Mouse (Mus musculus) CH12.LX (cell line): ENCODE results near the gene Sestd1. TPM values are rescaled to one million over a fixed set of nuclear protein-coding genes. Genes with fewer than 3 reads are reported as not detected.

Source experiments
- DNase-seq: peaks from one replicate; pipeline ENCODE4 v3.0.0-alpha.2; 2013; ENCODE audit errors: extremely low read depth
- H3K27ac ChIP-seq: 2 replicates; pipeline ENCODE4 v1.5.1; 2012; ENCODE audit warnings: low read depth, mild to moderate bottlenecking, control low read depth, moderate library complexity; ENCODE audit not compliant: insufficient read depth
- H3K27me3 ChIP-seq: replicated peaks from 2 replicates; pipeline ENCODE3; 2012; ENCODE audit warnings: inconsistent platforms
- H3K36me3 ChIP-seq, 2 experiments: replicated peaks in 1 of 2; 2 replicates each; pipeline versions ENCODE3 to v1.6.1; 2012; ENCODE audit warnings: inconsistent platforms in 1 of 2, low read length in 1 of 2, mild to moderate bottlenecking in 1 of 2, mixed read lengths in 1 of 2, moderate library complexity in 1 of 2; ENCODE audit not compliant: control insufficient read depth in 1 of 2, insufficient read depth in 1 of 2
- H3K4me1 ChIP-seq, 2 experiments: 2 replicates each; pipeline ENCODE4 v1.6.1; 2012; ENCODE audit warnings: inconsistent platforms in 1 of 2, moderate library complexity in 1 of 2; ENCODE audit not compliant: insufficient read depth in 2 of 2, control insufficient read depth in 1 of 2
- H3K4me2 ChIP-seq: 2 replicates; pipeline ENCODE4 v1.6.1; 2012; ENCODE audit warnings: low read depth, mild to moderate bottlenecking, control low read depth; ENCODE audit not compliant: poor library complexity, insufficient read depth, severe bottlenecking
- H3K4me3 ChIP-seq, 3 experiments: fragments of 150-350 bp in 1 of 3; sonication (generic) in 1 of 3; replicated peaks in 1 of 3; 2 replicates each; pipeline versions ENCODE3 to v1.5.1; 2011 to 2012; ENCODE audit warnings: low read depth in 2 of 3, low read length in 2 of 3, mild to moderate bottlenecking in 2 of 3, moderate library complexity in 2 of 3, control low read depth in 1 of 3, improper control_type of control experiment in 1 of 3, inconsistent platforms in 1 of 3, mixed read lengths in 1 of 3; ENCODE audit not compliant: poor library complexity in 1 of 3
- H3K79me2 ChIP-seq: replicated peaks from 2 replicates; pipeline ENCODE4 v1.6.1; 2012; ENCODE audit warnings: mild to moderate bottlenecking, moderate library complexity; ENCODE audit not compliant: control insufficient read depth, poor library complexity, insufficient read depth, severe bottlenecking; ENCODE audit errors: extremely low read depth
- H3K9ac ChIP-seq: 2 replicates; pipeline ENCODE4 v1.6.1; 2012; ENCODE audit warnings: low read depth, mild to moderate bottlenecking, control low read depth, moderate library complexity; ENCODE audit not compliant: insufficient read depth
- H3K9me3 ChIP-seq: replicated peaks from 2 replicates; pipeline ENCODE3; 2012; ENCODE audit warnings: low read length, inconsistent platforms, mixed read lengths
- CHD1 ChIP-seq: IDR thresholded peaks from 2 replicates; pipeline ENCODE4 v1.6.1; 2012; ENCODE audit warnings: low read depth, low read length, improper control_type of control experiment, inconsistent platforms
- CHD2 ChIP-seq: IDR thresholded peaks from 2 replicates; pipeline ENCODE4 v1.6.1; 2011; ENCODE audit warnings: low read length, improper control_type of control experiment
- EP300 ChIP-seq: IDR thresholded peaks from 2 replicates; pipeline ENCODE4 v1.6.1; 2011; ENCODE audit warnings: low read length, improper control_type of control experiment
- GABPA ChIP-seq: IDR thresholded peaks from 2 replicates; pipeline ENCODE4 v1.6.1; 2012; ENCODE audit warnings: low read depth, low read length, improper control_type of control experiment, inconsistent platforms; ENCODE audit not compliant: insufficient replicate concordance
- HCFC1 ChIP-seq: IDR thresholded peaks from 2 replicates; pipeline ENCODE4 v1.6.1; 2012; ENCODE audit warnings: low read depth, mild to moderate bottlenecking, inconsistent platforms, low read length, improper control_type of control experiment
- JUN ChIP-seq: IDR thresholded peaks from 2 replicates; pipeline ENCODE4 v1.6.1; 2011; ENCODE audit warnings: low read depth, mild to moderate bottlenecking, low read length, improper control_type of control experiment, moderate library complexity; ENCODE audit not compliant: insufficient read depth
- KAT2A ChIP-seq: IDR thresholded peaks from 2 replicates; pipeline ENCODE4 v1.6.1; 2012; ENCODE audit warnings: low read length, improper control_type of control experiment, inconsistent platforms; ENCODE audit not compliant: insufficient replicate concordance
- MAFK ChIP-seq: IDR thresholded peaks from 2 replicates; pipeline ENCODE4 v1.6.1; 2011; ENCODE audit warnings: low read length, improper control_type of control experiment; ENCODE audit not compliant: insufficient replicate concordance
- MAX ChIP-seq: IDR thresholded peaks from 2 replicates; pipeline ENCODE4 v1.6.1; 2011; ENCODE audit warnings: low read length, improper control_type of control experiment
- MAZ ChIP-seq: IDR thresholded peaks from 2 replicates; pipeline ENCODE4 v1.6.1; 2012; ENCODE audit warnings: low read depth, mild to moderate bottlenecking, inconsistent platforms, low read length, improper control_type of control experiment, moderate library complexity
- MEF2A ChIP-seq: IDR thresholded peaks from 2 replicates; pipeline ENCODE4 v1.6.1; 2014; ENCODE audit warnings: low read depth, mild to moderate bottlenecking, inconsistent platforms, low read length, improper control_type of control experiment, borderline replicate concordance
- MXI1 ChIP-seq: IDR thresholded peaks from 2 replicates; pipeline ENCODE4 v1.6.1; 2011; ENCODE audit warnings: mild to moderate bottlenecking, low read depth, low read length, improper control_type of control experiment
- NELFE ChIP-seq: IDR thresholded peaks from 2 replicates; pipeline ENCODE4 v1.6.1; 2011; ENCODE audit warnings: low read depth, low read length, improper control_type of control experiment
- RAD21 ChIP-seq: IDR thresholded peaks from 2 replicates; pipeline ENCODE4 v1.6.1; 2011; ENCODE audit warnings: low read depth, mild to moderate bottlenecking, low read length, improper control_type of control experiment, moderate library complexity
- RCOR1 ChIP-seq: conservative IDR thresholded peaks from 2 replicates; pipeline ENCODE4 v1.6.1; 2012; ENCODE audit warnings: low read depth, mild to moderate bottlenecking, inconsistent platforms, low read length, improper control_type of control experiment
- SIN3A ChIP-seq: IDR thresholded peaks from 2 replicates; pipeline ENCODE4 v1.6.1; 2012; ENCODE audit warnings: low read length, improper control_type of control experiment, inconsistent platforms
- TBP ChIP-seq: conservative IDR thresholded peaks from 2 replicates; pipeline ENCODE4 v1.6.1; 2011; ENCODE audit warnings: low read depth, low read length, improper control_type of control experiment
- TCF12 ChIP-seq: IDR thresholded peaks from 2 replicates; pipeline ENCODE4 v1.6.1; 2014; ENCODE audit warnings: low read depth, mild to moderate bottlenecking, inconsistent platforms, low read length, improper control_type of control experiment
- USF1 ChIP-seq: IDR thresholded peaks from 2 replicates; pipeline ENCODE4 v1.6.1; 2014; ENCODE audit warnings: low read depth, mild to moderate bottlenecking, inconsistent platforms, low read length, improper control_type of control experiment
- ZC3H11A ChIP-seq: IDR thresholded peaks from 2 replicates; pipeline ENCODE4 v1.6.1; 2012; ENCODE audit warnings: low read depth, mild to moderate bottlenecking, inconsistent platforms, low read length, improper control_type of control experiment
- ZKSCAN1 ChIP-seq: IDR thresholded peaks from 2 replicates; pipeline ENCODE4 v1.6.1; 2012; ENCODE audit warnings: low read depth, inconsistent platforms, low read length, improper control_type of control experiment, borderline replicate concordance
- ZMIZ1 ChIP-seq: IDR thresholded peaks from 2 replicates; pipeline ENCODE4 v1.6.1; 2012; ENCODE audit warnings: low read depth, mild to moderate bottlenecking, inconsistent platforms, low read length, improper control_type of control experiment
- dilution Hi-C: fragments of 300-500 bp; cut with MboI; formaldehyde crosslinking; loops from 2 replicates; pipeline ENCODE4 v1.14.3; 2020; ENCODE audit warnings: low sequenced_read_pairs; ENCODE audit not compliant: extremely low pct_unique_long_range_greater_than_20kb, extremely low pct_ligation_motif_present
- in situ Hi-C: fragments of 300-500 bp; cut with MboI; formaldehyde crosslinking; loops from 3 replicates; pipeline ENCODE4 v1.14.3; 2019; ENCODE audit warnings: low sequenced_read_pairs, low pct_ligation_motif_present, low pct_unique_long_range_greater_than_20kb, mixed read lengths
- polyA plus RNA-seq: library from polyadenylated mRNA; unstranded; fragments of >175 nt; gene quantifications from 2 replicates; pipeline ENCODE4 v1.2.1, GENCODE M21; 2012; ENCODE audit warnings: low read depth; ENCODE audit not compliant: insufficient read length
- total RNA-seq, 2 experiments: library from RNA; depleted of rRNA; stranded (reverse); fragments of 300-350 nt in 1 of 2; fragments of >200 nt in 1 of 2; gene quantifications; 2 replicates each; pipeline ENCODE4 v1.2.3; 2012 to 2014

The Sestd1 gene
- total and polyA plus RNA-seq, 3 experiments: not detected

DNA sequence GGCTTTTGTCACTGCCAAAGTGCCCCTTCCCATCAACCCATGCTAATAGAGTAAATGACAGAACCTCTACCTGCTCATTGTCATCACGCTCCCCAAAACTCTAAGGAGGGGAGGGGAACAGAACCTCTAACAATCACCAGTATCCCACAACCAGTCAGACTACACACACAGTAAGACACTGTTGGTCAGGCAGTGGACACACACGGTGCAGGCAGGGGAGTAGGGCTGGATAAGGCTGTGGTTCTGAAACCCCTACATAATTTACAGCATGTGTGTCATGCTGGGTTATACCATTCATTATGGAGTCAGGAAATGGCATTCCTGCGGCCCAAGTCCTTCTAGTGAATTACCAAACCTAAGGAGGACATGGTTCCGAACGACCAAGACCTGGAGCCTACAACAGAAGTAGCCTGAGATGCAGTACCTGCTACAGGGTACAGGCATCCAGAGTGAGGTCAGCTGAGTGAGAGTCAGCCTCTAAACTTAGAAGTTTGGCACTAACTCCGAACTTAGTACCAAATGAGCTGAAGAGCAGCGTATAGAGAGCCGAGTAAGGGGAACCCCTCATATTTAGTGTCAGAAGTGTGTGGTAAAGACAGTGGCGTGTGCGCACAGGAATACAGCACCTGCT, 33.1 kb downstream of the Sestd1 start:
- in situ Hi-C loops: no loop called here
- H3K9me3 ChIP-seq: peaks cover 70% of the 10 kb centered on the region
- dilution Hi-C loops: no loop called here
- TF ChIP-seq MEF2A (no peak), MXI1 (no peak), MAZ (no peak), ZMIZ1 (no peak), JUN (no peak)
- H3K4me3 ChIP-seq: no peak overlapping the region
- H3K79me2 ChIP-seq: no peaks in the 10 kb centered on the region
- H3K36me3 ChIP-seq: no peaks in the 10 kb centered on the region
- H3K27ac ChIP-seq: no peak overlapping the region
- H3K27me3 ChIP-seq: no peaks in the 10 kb centered on the region
- no peaks in the 10 kb centered on the region for H3K4me1 ChIP-seq
- DNase-seq: no peak
- no peak overlapping the region for H3K4me2 ChIP-seq
- no peak overlapping the region for H3K9ac ChIP-seq

DNA sequence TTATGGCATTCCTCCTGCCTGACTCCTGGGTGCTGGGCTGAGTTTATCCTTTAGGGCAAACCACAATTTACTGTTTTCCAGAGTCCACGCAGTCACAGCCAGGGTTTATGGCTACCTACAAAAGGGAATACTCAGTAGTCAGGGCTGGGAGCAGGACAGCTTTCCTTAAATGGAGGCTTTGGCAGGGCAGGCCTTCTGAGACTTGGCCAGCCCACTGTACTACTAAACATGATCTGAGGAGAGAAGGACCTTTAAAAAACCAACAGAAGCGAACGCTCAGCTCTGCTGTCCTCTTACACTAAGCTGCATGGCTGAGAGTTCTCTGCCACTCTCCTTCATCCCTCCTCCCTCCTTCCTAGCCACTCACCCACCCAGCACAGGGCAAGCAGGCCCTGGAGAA, 34.6 kb downstream of the Sestd1 start:
- H3K4me1 ChIP-seq: no peaks in the 10 kb centered on the region
- no peak overlapping the region for H3K9ac ChIP-seq
- no peak for DNase-seq
- H3K36me3 ChIP-seq: no peaks in the 10 kb centered on the region
- no peaks in the 10 kb centered on the region for H3K27me3 ChIP-seq
- dilution Hi-C loops (no loop called here), in situ Hi-C loops (no loop called here)
- H3K9me3 ChIP-seq: peaks cover 71% of the 10 kb centered on the region
- no peak overlapping the region for H3K27ac ChIP-seq
- H3K4me2 ChIP-seq: no peak overlapping the region
- TF ChIP-seq USF1 (no peak), KAT2A (no peak), TBP (no peak), CHD1 (no peak), ZC3H11A (no peak), RAD21 (no peak), SIN3A (no peak), GABPA (no peak), ZKSCAN1 (no peak), TCF12 (no peak), HCFC1 (no peak), JUN (no peak), MAX (no peak), MAFK (no peak), NELFE (no peak), RCOR1 (no peak), CHD2 (no peak), EP300 (no peak), MAZ (no peak)
- no peak overlapping the region for H3K4me3 ChIP-seq
- H3K79me2 ChIP-seq: no peaks in the 10 kb centered on the region
